Mouse (Mus musculus) B cell, adult (primary cell): ENCODE measurements around the gene Pex11a. TPM values are rescaled to one million over a fixed set of nuclear protein-coding genes. Genes with fewer than 3 reads are reported as not detected.

Source experiments
- total RNA-seq: library from RNA; stranded (reverse); gene quantifications from 4 replicates; pipeline ENCODE4 v1.2.4, GENCODE M21; 2023; ENCODE audit not compliant: inconsistent age

Pex11a gene
- total RNA-seq, result 0.42 to 1.6 TPM (median 0.83 TPM) in 4 replicates

GRCm38 (mm10) chr7:79742659-79743536 lies at the start of gene Pex11a, which contains the start of gene Wdr93:
TSS of gene Pex11a (minus strand) at chr7:79743131.
TSS of gene Wdr93 (plus strand) at chr7:79743163.

GRCm38 (mm10) chr7:79732622-79733021 lies 10.3 kb downstream of the Pex11a start, which contains the start of gene Plin1:
TSS of gene Plin1 (minus strand) at chr7:79732903.

GRCm38 (mm10) chr7:79715187-79715981 lies 27.5 kb downstream of the Pex11a start, which contains the start of gene Kif7:
TSS of gene Kif7 (minus strand) at chr7:79715720.

Other genes with a start within 250 kb of the Pex11a start
- not detected in 4 replicates for gene Rhcg, start 125.5 kb downstream of the Pex11a start, total RNA-seq
- gene Ticrr, start 82.9 kb downstream of the Pex11a start, total RNA-seq, result 2.8 to 4.9 TPM (median 3.5 TPM) in 4 replicates
- 0.10 to 0.27 TPM (median 0.13 TPM) in 3 of 4 replicates, not detected in the other for gene Kif7, start 27.4 kb downstream of the Pex11a start, total RNA-seq
- gene Plin1, start 10.2 kb downstream of the Pex11a start, total RNA-seq, result not detected in 4 replicates
- not detected in 4 replicates for gene Wdr93, start within 50 bp of the Pex11a start, total RNA-seq
- not detected in 4 replicates for gene Mesp1, start 50.7 kb upstream of the Pex11a start, total RNA-seq
- not detected in 4 replicates for gene Mesp2, start 67.6 kb upstream of the Pex11a start, total RNA-seq
- gene Anpep, start 117.9 kb upstream of the Pex11a start, total RNA-seq, result 0.15 to 0.42 TPM (median 0.29 TPM) in 4 replicates
- 12.8 to 24.1 TPM (median 17.7 TPM) in 4 replicates for gene Ap3s2, start 177.5 kb upstream of the Pex11a start, total RNA-seq
- gene Arpin, start 192.2 kb upstream of the Pex11a start, total RNA-seq, result 0.22 TPM in 1 of 4 replicates, not detected in the others